Mouse (Mus musculus): Measurements from ENCODE around the gene Hspa1b. TPM values are rescaled to one million over a fixed set of nuclear protein-coding genes. Genes with fewer than 3 reads are reported as not detected.
"Not testable (repeated sequence)": the region's sequence is repeated elsewhere in the genome, so short reads cannot be mapped to it uniquely, and the experiment has no call there.

Gene Hspa1b
- polyA plus RNA-seq, 1 experiment from 2014 or later: 0.57 TPM

DNA sequence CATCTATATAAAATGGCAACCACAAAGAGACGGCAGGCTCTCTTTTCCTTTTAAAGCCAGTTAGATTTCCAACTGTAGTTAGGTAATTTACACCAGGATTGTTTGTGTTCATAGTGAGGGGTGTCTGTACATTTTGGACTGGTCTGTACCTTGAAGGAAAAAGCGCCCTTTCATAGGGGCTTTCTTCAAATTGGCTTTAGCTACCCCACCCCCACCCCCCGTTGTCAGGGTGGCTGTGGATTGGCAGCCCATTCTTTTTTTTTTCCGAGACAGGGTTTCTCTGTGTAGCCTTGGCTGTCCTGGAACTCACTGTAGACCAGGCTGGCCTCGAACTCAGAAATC lies 38.1 kb upstream of the Hspa1b start:
- Histone ChIP-seq H3K27ac (no peak overlapping the region), H3K4me3 (ENCODE audit: inconsistent target) (no peak overlapping the region), H3K79me2 (ENCODE audit: inconsistent target) (peaks cover 37% of the 10 kb centered on the region), H3K36me3 (ENCODE audit: inconsistent target) (no peaks in the 10 kb centered on the region)
- 81% methylated on average over 3 of the region's 5 CpGs for WGBS (ENCODE audit: missing documents)

DNA sequence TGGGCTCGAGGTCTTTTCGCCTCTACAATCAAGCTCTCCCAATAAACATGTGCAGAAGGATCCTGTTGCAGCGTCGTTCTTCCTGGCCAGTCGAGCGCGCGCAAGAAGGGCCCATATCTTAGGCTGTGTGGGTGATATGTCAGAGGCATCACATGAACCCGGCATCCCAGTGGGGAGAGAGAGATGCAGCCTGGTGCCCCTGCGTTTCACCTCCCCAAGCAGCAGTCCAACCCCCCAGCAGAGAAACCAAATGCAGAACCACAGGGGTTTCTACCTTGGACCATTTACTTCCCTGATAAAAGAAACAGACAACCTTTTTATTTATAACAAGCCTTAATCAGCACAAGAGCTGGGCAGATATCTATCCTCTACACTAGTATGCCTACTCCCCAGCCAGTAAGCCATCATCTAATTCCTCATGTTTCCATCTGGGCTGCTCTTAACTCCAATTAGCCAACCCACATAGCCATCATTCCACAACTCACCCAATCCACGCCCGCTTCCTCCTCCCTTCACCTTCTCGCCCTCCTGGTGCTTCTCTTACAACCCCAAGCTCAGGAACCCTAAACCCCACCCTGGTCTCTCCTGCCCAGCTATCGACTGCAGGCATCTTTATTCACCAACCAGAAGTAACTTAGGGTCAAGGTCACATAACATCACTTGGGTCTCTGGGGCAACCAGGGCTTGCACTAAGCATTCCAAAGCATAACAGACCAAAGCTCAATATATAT lies 37.5 kb upstream of the Hspa1b start:
- WGBS (ENCODE audit: missing documents): 86% methylated on average over 12 of the region's 14 CpGs
- no peaks in the 10 kb centered on the region for H3K36me3 ChIP-seq (ENCODE audit: inconsistent target)
- H3K79me2 ChIP-seq (ENCODE audit: inconsistent target): peaks cover 37% of the 10 kb centered on the region
- no peak overlapping the region for H3K4me3 ChIP-seq (ENCODE audit: inconsistent target)
- no peak overlapping the region for H3K27ac ChIP-seq

DNA sequence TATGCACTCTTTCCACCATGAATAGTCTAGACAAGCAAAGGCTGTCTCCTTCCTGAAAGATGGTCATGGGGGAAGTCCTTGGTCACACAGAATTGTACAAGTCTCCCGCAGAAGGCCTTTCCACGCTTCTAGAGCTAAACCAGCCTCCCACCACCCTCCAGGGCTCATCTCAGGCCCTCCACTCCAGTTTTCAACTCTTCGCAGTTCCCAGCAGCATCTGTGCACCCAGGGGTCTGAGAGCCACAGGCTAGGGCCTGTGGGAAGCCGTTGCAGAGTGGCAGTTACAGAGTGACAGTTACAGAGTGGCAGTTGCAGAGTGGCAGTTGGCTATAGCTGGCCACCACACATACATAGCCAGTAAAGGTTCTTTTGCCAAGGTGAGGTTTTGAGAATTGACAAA lies 36.9 kb upstream of the Hspa1b start:
- not testable (repeated sequence) for H3K36me3 ChIP-seq (ENCODE audit: inconsistent target); H3K27ac ChIP-seq; H3K4me3 ChIP-seq (ENCODE audit: inconsistent target)
- peaks cover 37% of the 10 kb centered on the region for H3K79me2 ChIP-seq (ENCODE audit: inconsistent target)
- WGBS (ENCODE audit: missing documents): 69% methylated on average over 4 of the region's 4 CpGs

DNA sequence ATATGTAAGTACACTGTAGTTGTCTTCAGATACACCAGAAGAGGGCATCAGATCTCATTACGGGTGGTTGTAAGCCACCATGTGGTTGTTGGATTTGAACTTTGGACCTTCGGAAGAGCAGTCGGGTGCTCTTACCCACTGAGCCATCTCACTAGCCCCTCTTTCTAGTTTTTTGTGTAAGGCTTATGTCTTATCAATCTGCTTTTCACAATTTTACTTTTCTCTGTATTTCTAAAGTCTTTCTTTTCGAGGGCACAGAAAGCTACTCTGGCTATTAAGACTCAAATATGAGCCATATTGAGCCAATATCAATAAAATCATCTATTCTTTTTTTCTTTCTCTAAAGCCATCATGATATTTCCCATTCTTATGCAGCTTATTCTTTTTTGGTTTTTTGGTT lies 36.2 kb upstream of the Hspa1b start:
- H3K36me3 ChIP-seq (ENCODE audit: inconsistent target); H3K27ac ChIP-seq; H3K4me3 ChIP-seq (ENCODE audit: inconsistent target): not testable (repeated sequence)
- H3K79me2 ChIP-seq (ENCODE audit: inconsistent target): peaks cover 37% of the 10 kb centered on the region
- WGBS (ENCODE audit: missing documents): 77% methylated on average over 4 of the region's 4 CpGs

DNA sequence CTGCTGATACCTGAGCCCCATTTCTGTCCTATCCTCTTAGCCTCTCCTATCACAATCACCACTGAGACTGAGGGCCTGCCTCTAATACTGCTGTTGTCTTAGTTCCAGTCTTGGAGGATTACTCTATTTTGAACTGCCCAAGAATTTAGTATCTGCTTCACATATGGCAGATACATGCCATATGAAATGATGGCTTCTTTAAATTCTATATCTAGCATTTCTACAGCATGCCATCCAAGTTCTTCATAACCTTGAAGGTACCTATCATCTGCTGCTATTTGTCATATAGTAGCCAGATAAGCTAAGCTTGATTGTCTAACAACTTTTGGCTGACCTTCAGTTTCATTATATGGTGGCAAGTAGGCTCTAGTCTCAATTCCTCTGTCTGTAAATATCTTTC lies 35.7 kb upstream of the Hspa1b start:
- Histone ChIP-seq H3K79me2 (ENCODE audit: inconsistent target) (peaks cover 34% of the 10 kb centered on the region), H3K27ac (no peak overlapping the region), H3K36me3 (ENCODE audit: inconsistent target) (no peaks in the 10 kb centered on the region), H3K4me3 (ENCODE audit: inconsistent target) (no peak overlapping the region)

DNA sequence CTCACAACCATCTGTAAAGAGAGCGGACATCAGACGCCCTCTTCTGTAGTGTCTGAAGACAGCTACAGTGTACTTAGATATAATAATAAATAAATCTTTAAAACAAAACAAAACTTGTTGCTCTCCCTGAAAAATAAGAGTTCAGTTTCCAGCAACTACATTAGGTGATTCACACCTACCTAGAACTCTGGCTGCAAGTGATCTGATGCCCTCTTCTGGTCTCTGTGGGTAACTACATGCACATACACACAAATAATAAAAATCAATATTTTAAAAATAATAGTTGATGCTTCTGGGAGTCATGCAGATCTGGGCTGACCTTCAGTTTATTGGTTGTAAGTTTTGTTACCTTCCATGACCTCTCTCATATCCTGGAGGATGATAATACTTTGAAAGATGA lies 25.2 kb upstream of the Hspa1b start:
- H3K4me3 ChIP-seq (ENCODE audit: inconsistent target): no peak overlapping the region
- no peak overlapping the region for H3K27ac ChIP-seq
- peaks cover 31% of the 10 kb centered on the region for H3K79me2 ChIP-seq (ENCODE audit: inconsistent target)
- peaks cover 11% of the 10 kb centered on the region; the same call in 1 of the 2 replicates for H3K36me3 ChIP-seq (ENCODE audit: inconsistent target)
- WGBS (ENCODE audit: missing documents): 94% methylated on average over 2 of the region's 2 CpGs

DNA sequence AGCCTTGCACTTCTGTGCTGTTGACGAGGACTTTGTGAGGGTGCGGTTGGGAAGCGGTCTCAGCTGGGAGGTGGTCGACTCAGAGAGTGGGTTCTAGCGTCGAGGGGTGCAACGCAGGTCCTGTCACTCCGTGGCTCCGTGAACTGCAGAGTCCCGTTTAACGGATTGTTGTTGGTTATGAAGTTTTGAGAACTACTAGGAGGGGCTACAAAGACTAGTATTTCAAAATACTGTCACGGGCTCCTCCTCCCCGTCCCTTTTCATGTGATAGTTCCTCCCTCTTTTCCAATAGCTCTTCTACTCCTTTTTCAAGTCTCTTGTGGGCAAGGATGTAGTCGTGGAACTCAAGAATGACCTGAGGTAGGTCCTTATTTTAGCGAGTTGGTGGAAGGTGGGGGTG lies 23.3 kb upstream of the Hspa1b start:
- 1% methylated on average over 15 of the region's 15 CpGs for WGBS (ENCODE audit: missing documents)
- H3K27ac ChIP-seq: peak overlapping the region; percentile 68
- H3K36me3 ChIP-seq (ENCODE audit: inconsistent target): peaks cover 11% of the 10 kb centered on the region; the same call in 1 of the 2 replicates
- H3K79me2 ChIP-seq (ENCODE audit: inconsistent target): peaks cover 31% of the 10 kb centered on the region
- peak overlapping the region; percentile 84 for H3K4me3 ChIP-seq (ENCODE audit: inconsistent target)

DNA sequence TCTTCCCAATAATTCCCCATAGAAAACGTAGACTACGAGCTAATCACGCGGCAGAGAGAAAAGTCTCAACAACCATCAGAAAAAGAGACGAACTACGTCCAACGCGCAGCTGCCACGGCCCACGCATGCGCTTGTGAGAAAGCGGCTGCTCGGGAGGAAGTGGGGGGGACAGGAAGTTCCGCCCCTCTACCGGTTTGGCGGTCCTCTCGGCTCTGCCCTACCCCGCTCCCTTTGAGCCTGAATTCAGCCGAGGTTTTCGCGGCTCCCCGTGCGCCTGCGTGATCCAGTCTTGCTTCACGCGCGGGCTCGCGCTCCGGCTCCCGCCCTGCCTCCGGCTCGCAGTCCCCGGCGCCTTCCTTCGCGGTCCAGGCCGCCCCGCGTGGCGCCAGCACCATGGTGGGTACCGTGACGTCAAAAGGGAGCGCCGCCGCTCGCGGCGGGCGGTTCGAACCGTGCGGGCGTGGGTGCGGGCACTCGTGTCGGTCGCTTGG lies 22.7 kb upstream of the Hspa1b start, which contains the start of gene Lsm2:
Gene Lsm2 (plus strand): TSS at position 173 of the 491 bp plus-strand sequence.
- H3K4me3 ChIP-seq (ENCODE audit: inconsistent target): peak within 1 kb of the TSS; percentile 84
- peak within 1 kb of the TSS; percentile 68 for H3K27ac ChIP-seq
- WGBS (ENCODE audit: missing documents): 1% methylated on average over 55 of the region's 58 CpGs
- peaks cover 11% of the 10 kb centered on the region; the same call in 1 of the 2 replicates for H3K36me3 ChIP-seq (ENCODE audit: inconsistent target)
- peaks cover 31% of the 10 kb centered on the region for H3K79me2 ChIP-seq (ENCODE audit: inconsistent target)

DNA sequence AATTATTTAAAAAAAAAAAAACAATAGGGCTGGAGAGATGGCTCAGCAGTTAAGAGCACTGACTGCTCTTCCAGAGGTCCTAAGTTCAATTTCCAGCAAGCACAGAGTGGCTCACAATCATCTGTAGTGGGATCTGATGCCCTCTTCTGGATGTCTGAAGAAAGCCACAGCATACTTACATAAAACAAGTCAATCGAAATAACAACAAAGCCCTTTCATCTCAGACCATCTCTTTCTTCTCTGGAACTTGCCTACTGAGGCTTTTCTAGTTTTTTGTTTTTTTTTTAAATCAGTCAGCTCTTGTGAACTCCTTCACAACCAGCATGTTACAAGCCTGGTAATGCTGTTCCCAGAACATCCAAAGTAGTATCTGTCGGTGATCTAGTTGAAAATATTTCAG lies 21.6 kb upstream of the Hspa1b start:
- Histone ChIP-seq H3K79me2 (ENCODE audit: inconsistent target) (peaks cover 31% of the 10 kb centered on the region), H3K36me3 (ENCODE audit: inconsistent target) (peaks cover 4% of the 10 kb centered on the region; the same call in 1 of the 2 replicates), H3K27ac (peak overlapping the region; percentile 67), H3K4me3 (ENCODE audit: inconsistent target) (peak overlapping the region; percentile 84)
- WGBS (ENCODE audit: missing documents): 19% methylated on average over 2 of the region's 2 CpGs

DNA sequence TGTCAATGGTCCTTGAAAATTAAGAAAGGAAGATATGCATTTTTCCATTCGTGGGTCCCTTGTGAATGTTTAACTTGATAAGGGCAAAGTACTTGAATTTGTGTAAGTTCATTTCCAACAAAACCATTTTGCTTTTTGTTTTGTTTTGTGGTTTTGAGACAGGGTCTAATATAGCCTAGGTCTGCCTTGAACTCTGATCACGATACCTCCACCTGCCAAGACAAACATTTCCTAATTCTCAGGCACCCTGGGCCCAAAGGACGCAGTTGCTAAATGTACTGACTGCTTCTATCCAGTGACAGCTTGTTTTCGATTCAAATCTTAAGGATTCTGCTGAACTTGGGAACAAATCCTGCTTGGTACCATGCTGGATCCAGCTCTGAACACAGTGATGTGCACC lies 20.6 kb upstream of the Hspa1b start:
- H3K27ac ChIP-seq: no peak overlapping the region
- peaks cover 26% of the 10 kb centered on the region for H3K79me2 ChIP-seq (ENCODE audit: inconsistent target)
- no peak overlapping the region for H3K4me3 ChIP-seq (ENCODE audit: inconsistent target)
- H3K36me3 ChIP-seq (ENCODE audit: inconsistent target): no peaks in the 10 kb centered on the region
- 92% methylated on average over 4 of the region's 4 CpGs for WGBS (ENCODE audit: missing documents)

DNA sequence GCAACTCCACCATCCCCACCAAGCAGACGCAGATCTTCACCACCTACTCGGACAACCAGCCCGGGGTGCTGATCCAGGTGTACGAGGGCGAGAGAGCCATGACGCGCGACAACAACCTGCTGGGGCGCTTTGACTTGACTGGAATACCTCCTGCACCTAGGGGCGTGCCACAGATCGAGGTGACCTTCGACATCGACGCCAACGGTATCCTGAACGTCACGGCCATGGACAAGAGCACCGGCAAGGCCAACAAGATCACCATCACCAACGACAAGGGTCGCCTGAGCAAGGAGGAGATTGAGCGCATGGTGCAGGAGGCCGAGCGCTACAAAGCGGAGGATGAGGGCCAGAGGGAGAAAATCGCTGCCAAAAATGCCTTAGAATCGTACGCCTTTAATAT lies 19.2 kb upstream of the Hspa1b start:
- Histone ChIP-seq H3K27ac (no peak overlapping the region), H3K36me3 (ENCODE audit: inconsistent target) (no peaks in the 10 kb centered on the region), H3K4me3 (ENCODE audit: inconsistent target) (no peak overlapping the region), H3K79me2 (ENCODE audit: inconsistent target) (peaks cover 12% of the 10 kb centered on the region)
- 93% methylated on average over 26 of the region's 27 CpGs for WGBS (ENCODE audit: missing documents)

DNA sequence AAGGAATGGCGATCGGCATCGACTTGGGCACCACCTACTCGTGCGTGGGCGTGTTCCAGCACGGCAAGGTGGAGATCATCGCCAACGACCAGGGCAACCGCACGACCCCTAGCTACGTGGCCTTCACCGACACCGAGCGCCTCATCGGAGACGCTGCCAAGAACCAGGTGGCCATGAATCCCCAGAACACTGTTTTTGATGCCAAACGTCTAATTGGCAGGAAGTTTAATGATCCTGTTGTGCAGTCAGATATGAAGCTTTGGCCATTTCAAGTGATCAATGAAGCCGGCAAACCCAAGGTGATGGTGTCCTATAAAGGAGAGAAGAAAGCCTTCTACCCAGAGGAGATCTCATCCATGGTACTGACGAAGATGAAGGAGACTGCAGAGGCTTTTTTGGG lies 18.0 kb upstream of the Hspa1b start:
- Histone ChIP-seq H3K27ac (no peak overlapping the region), H3K79me2 (ENCODE audit: inconsistent target) (no peaks in the 10 kb centered on the region)
- 93% methylated on average over 20 of the region's 20 CpGs for WGBS (ENCODE audit: missing documents)

DNA sequence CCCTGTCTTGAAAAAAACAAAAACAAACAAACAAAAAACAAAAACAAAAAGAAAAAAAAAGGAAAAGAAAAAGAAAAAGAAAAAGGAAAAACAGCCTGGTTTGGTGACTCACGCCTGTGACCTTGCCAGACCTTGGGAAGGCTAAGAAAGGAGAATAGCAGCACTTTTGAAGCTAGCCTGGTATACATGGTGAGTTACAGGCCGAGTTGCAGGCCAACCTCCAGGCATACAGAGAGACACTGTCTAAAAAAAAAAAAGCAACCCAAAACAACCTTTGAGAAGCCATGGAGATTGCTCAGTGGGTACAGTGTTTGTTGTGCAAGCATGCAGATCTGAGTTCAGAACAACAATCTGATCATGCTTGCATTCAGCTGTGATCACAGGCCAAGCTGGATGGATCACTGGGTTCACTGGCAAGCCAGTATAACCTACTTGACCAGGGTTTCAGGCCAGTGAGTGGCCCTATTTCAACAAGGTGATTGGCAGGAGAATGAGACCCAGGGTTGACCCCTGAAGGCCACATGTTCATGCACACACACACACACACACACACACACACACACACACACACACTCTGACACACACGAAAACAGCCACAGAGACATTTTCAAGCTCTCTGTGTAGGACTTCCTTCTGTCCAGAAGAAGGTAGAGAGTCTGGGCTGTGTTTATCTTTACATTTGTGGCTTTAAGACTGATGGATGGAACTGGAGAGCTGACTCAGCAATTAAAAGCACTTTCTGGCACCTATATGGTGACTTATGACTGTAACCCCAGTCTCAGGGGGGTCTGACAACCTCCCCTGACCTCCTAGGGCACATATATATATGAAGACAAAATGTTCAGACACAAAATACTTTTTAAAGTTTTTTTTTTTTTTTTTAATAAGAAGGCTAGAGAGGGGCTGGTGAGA lies 16.8 kb upstream of the Hspa1b start:
- no peaks in the 10 kb centered on the region for H3K79me2 ChIP-seq (ENCODE audit: inconsistent target)
- no peaks in the 10 kb centered on the region for H3K36me3 ChIP-seq (ENCODE audit: inconsistent target)
- no peak overlapping the region for H3K27ac ChIP-seq
- no peak overlapping the region for H3K4me3 ChIP-seq (ENCODE audit: inconsistent target)
- 96% methylated on average over 3 of the region's 3 CpGs for WGBS (ENCODE audit: missing documents)

More for the DNA sequence above, 18.0 kb upstream of the Hspa1b start:
- H3K36me3 ChIP-seq (ENCODE audit: inconsistent target): no peaks in the 10 kb centered on the region
- H3K4me3 ChIP-seq (ENCODE audit: inconsistent target): no peak overlapping the region

DNA sequence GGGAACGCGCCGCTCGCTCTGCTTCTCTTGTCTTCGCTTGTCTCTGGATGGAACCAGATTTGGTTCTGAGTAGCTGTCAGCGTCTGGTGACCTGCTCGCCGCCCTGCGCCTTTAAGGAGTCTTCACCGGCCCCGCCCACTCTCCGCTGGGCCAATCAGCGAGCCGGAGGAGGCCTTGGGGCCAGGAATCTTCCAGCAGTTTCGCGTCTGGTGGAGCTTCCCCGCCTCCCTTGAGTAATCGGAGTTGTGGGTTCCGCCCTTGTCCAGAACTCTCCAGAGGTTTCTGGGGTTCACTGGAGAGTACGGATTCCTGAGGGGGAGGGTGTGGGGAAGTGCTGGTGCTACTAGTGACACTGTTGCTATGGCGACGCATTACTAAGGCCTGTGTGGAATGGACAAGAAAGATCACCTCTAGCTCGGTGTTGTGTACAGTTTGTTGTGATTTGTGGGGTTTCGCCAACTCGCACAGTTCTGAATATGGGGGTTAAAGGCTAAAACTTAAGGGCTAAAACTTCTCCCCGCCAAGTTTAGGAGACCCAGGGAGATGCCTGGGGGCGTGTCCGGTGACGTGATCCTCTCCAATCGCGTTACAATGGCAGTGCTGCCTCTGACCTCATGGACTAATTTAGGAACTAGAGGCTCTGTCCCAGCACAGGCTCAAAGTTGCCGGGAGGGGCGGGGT lies 13.2 kb upstream of the Hspa1b start, which contains the start of the genes Hspa1a and Hspa1l:
Gene Hspa1a (minus strand): TSS at position 88 of the 681 bp plus-strand sequence.
Gene Hspa1l (plus strand): TSS at position 635 of the 681 bp plus-strand sequence.
- Histone ChIP-seq H3K4me3 (ENCODE audit: inconsistent target) (peak within 1 kb of the TSS; percentile 20; the same call in 1 of the 2 replicates), H3K27ac (peak within 1 kb of the TSS; percentile 57)
- under 1% methylated on average over 21 of the region's 33 CpGs for WGBS (ENCODE audit: missing documents)
- not testable (repeated sequence) for H3K36me3 ChIP-seq (ENCODE audit: inconsistent target); H3K79me2 ChIP-seq (ENCODE audit: inconsistent target)

Measured in macrophage (primary cell).